Mouse (Mus musculus) neural tube, embryonic 13.5 days (tissue): ENCODE data around the gene Olfr485. TPM values are rescaled to one million over a fixed set of nuclear protein-coding genes. Genes with fewer than 3 reads are reported as not detected.

Experiments
- polyA plus RNA-seq: library from polyadenylated mRNA; unstranded; fragments of >200 nt; fragmentation: Nextera tagmentation; extraction: Ambion mirVana; gene quantifications from 2 replicates; pipeline ENCODE4 v1.2.1, GENCODE M21; 2015

The Olfr485 gene
- polyA plus RNA-seq, 1 experiment from 2014 or later: not detected

Other genes with a start within 250 kb of the Olfr485 start
- gene Olfr473, start 229.4 kb downstream of the Olfr485 start, polyA plus RNA-seq: not detected in 2 replicates
- gene Olfr474, start 205.2 kb downstream of the Olfr485 start, polyA plus RNA-seq: not detected in 2 replicates
- gene Olfr476, start 195.1 kb downstream of the Olfr485 start, polyA plus RNA-seq: not detected in 2 replicates
- not detected in 2 replicates for gene Olfr477, start 173.2 kb downstream of the Olfr485 start, polyA plus RNA-seq
- gene Olfr478, start 125.9 kb downstream of the Olfr485 start, polyA plus RNA-seq: not detected in 2 replicates
- not detected in 2 replicates for gene Olfr479, start 109.2 kb downstream of the Olfr485 start, polyA plus RNA-seq
- not detected in 2 replicates for gene Olfr480, start 92.5 kb downstream of the Olfr485 start, polyA plus RNA-seq
- gene Olfr481, start 80.0 kb downstream of the Olfr485 start, polyA plus RNA-seq: not detected in 2 replicates
- not detected in 2 replicates for gene Olfr482, start 62.3 kb downstream of the Olfr485 start, polyA plus RNA-seq
- not detected in 2 replicates for gene Olfr483, start 59.0 kb downstream of the Olfr485 start, polyA plus RNA-seq
- not detected in 2 replicates for gene Olfr484, start 32.4 kb downstream of the Olfr485 start, polyA plus RNA-seq
- gene Olfr486, start 12.9 kb upstream of the Olfr485 start, polyA plus RNA-seq: not detected in 2 replicates
- gene Olfr487, start 54.8 kb upstream of the Olfr485 start, polyA plus RNA-seq: not detected in 2 replicates
- gene Olfr488, start 98.5 kb upstream of the Olfr485 start, polyA plus RNA-seq: not detected in 2 replicates
- not detected in 2 replicates for gene Olfr490, start 129.1 kb upstream of the Olfr485 start, polyA plus RNA-seq
- not detected in 2 replicates for gene Olfr491, start 153.6 kb upstream of the Olfr485 start, polyA plus RNA-seq
- gene Olfr492, start 163.8 kb upstream of the Olfr485 start, polyA plus RNA-seq: not detected in 2 replicates
- gene Olfr493, start 187.1 kb upstream of the Olfr485 start, polyA plus RNA-seq: not detected in 2 replicates
- gene Olfr494, start 205.5 kb upstream of the Olfr485 start, polyA plus RNA-seq: not detected in 2 replicates
- gene Olfr495, start 233.3 kb upstream of the Olfr485 start, polyA plus RNA-seq: not detected in 2 replicates